Mouse (Mus musculus): ENCODE results near the gene Ube2q1.
A peak's percentile ranks its signal among the peaks of the same experiment; 100 is the strongest.
"Not testable (repeated sequence)": the region's sequence is repeated elsewhere in the genome, so short reads cannot be mapped to it uniquely, and the experiment has no call there.

Ube2q1 gene

GRCm38 (mm10) chr3:89788680-89789352, 15.4 kb downstream of the Ube2q1 start:
- DNase-seq: peak; percentile 30

GRCm38 (mm10) chr3:89794616-89795015, 21.2 kb downstream of the Ube2q1 start:
- no peak for DNase-seq

DNA sequence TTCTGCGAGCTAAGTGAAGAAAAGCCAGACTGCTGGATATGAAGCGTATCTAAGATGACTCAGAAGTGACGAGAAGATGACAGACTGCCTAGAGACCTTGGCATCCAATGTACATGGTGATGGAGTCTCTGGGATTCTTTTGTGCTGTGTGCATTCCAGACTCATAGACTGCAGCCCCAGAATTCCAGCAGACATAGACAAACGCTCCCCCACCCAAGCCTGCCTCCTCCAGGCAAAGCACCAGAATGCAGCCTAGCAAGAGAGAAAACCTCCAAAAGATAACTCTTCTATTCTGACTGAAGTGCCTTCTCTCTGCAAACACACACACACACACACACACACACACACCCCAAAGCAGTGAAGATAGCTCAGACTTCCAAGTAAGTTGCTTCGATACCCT, 22.3 kb downstream of the Ube2q1 start:
- peak; percentile 12 for DNase-seq

GRCm38 (mm10) chr3:89796358-89796757, 22.9 kb downstream of the Ube2q1 start:
- DNase-seq: no peak

- no peak for DNase-seq
These were observed 25.1 kb downstream of the Ube2q1 start for GRCm38 (mm10) chr3:89798518-89798917.

GRCm38 (mm10) chr3:89799476-89799875, 26.1 kb downstream of the Ube2q1 start:
- peak; percentile 33 for DNase-seq

GRCm38 (mm10) chr3:89800078-89800477, 26.7 kb downstream of the Ube2q1 start:
- DNase-seq: not testable (repeated sequence)

DNA sequence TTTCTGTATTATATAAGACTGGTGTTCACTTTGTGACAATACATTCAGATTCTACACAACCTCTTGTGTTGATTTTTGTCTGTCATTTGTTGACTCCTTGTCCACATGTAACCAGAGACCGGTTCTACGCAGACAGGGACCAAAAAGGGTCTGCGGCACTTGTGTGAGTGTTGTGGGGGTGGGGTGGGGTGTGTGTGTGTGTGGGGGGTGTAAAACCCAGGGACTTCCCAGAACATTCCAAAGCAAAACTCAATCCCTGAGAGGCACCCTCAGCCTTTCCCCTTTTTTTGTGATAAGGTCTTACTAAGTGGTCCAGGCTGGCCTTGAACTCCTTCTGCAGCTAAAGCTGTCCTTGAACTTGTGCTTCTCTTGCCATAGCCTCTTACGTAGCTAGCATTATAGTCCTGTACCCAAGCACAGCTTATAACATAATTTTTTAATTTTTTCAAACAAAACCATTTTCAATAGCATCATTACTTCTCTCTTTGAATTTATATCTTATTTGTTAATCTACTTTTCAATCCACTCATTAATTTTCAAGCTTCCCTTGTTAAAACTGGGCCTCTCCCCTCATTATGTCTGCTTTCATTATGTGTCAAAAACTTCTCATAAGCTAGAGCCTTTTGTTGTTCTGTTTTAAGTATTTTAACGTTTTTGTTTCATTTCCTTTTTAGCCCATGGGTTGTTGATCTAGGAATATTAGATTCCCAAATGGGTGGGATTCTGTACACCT, 27.5 kb downstream of the Ube2q1 start:
- DNase-seq: no peak

DNA sequence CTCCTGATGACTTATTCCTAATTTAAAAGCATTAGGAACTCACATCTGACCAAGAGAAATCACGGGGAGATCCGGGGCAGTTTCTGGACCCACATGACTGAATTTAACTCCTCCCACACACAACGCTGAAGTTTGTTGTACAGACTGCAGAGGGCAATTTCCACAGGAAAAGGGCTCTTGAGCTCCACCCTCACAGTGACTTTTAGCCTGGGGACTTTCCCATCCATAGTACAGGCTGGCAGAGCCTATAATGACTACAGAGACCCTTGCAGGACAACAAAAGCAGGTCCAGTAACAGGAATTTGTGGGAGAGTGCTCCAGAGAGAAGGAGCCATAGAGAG, 28.1 kb downstream of the Ube2q1 start:
- DNase-seq: peak; percentile 11

- no peak for DNase-seq
These were observed 29.5 kb downstream of the Ube2q1 start for GRCm38 (mm10) chr3:89802876-89803275.

GRCm38 (mm10) chr3:89805179-89805578, 31.8 kb downstream of the Ube2q1 start:
- DNase-seq: no peak

DNA sequence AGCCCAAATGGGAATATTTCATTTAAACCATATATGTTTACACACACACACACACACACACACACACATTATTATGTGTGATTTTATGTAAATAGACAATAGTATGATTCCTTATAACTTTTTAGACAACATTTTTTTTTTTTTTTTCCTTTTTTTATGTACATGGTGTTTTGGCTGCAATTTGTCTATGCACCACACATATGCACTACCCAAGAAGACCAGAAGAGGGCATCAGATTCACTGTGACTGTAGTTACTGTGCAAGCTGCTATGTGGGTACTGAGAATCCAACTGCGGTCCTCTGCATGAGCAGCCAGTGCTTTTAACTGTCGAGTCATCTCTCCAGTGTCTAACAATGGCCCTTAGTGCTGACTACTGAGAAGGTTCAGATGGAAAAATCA, 33.3 kb downstream of the Ube2q1 start:
- DNase-seq: peak; percentile 12

GRCm38 (mm10) chr3:89807171-89807570, 33.8 kb downstream of the Ube2q1 start:
- DNase-seq: no peak

- DNase-seq: no peak
These were observed 34.5 kb downstream of the Ube2q1 start for GRCm38 (mm10) chr3:89807881-89808280.

- no peak for DNase-seq
These were observed 35.2 kb downstream of the Ube2q1 start for GRCm38 (mm10) chr3:89808638-89809037.

GRCm38 (mm10) chr3:89810841-89811240, 37.4 kb downstream of the Ube2q1 start:
- no peak for DNase-seq

DNA sequence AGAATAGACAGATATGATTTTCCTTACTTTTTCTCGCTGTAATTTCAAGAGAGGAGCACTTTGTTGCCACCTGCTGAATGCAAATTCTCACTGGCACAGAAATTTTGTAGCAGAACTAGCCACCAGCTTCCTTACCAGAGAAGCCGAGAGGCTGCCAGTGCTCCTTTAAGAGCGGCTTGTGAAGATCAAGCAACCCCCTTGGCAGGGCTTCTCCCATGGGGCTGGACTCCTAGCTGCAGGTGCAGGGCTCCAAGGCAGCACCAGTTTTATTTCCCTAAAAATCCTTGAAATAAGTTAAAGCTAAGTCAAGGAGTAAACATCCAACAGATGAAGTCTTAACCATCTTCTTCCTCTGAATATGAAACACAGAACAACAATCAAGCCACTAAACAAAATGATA, 38.8 kb downstream of the Ube2q1 start:
- no peak for DNase-seq

DNA sequence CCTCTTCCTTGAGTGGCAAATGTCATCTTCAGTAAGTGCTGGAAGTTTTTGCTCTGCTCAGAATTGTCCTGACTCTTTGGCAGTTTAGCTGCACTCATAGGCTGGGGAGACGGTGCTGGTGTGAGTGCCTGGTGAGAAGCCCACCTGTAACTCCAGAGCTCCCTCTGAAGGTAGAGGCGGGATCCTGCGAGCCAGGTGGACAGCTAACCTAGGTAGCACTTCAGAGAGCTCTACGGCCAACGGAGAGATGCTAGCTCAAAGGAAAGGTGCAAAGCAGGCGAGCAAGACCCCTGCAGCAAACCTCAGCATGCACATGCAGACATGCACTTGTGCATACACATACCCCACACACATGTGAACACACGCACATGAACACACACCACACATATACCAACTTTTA, 40.6 kb downstream of the Ube2q1 start:
- DNase-seq: no peak

- DNase-seq: no peak
These were observed 43.6 kb downstream of the Ube2q1 start for GRCm38 (mm10) chr3:89817056-89817455.

DNA sequence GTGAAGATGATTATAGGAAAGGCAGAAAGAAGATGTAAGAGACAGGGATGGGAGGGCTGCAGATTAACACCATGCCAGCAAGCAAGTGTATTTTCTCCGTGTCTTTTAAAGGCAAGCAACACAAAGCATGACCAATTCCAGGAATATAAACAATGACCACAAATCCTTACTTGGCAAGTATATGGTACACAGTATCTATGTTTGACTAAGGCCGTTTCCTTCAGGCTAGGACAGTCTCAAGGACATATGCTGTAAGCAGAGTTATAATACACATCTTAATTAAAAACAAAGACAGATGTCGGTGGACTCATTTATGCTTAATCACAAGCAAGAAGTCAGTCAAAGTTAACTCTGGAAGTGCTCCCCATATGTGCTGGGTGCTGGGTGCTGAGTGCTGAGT, 45.2 kb downstream of the Ube2q1 start:
- DNase-seq: no peak

DNA sequence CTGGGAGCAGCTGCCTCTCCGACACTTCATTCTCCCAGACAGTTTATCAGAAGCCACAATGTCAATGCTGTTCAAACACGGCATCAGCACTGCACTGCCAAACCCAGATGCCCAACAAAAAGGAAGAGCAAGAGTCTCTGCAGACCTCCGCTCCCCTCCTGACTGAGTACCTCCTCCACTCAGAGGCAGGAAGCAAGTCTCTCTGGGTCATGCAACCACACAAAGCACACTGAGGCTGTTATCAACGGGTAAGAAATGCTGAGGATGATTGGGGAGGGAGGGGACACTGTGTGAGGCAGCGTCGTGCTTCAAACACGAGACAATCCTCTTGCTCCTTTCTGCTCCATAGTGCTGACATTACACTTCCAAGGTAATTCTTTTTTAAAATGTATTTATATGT, 46.5 kb downstream of the Ube2q1 start:
- no peak for DNase-seq

- no peak for DNase-seq
These were observed 47.1 kb downstream of the Ube2q1 start for GRCm38 (mm10) chr3:89820311-89821095.

GRCm38 (mm10) chr3:89821096-89821513, 47.7 kb downstream of the Ube2q1 start:
- DNase-seq: no peak
